Mouse (Mus musculus): ENCODE measurements around the gene Nup107.
A peak's percentile ranks its signal among the peaks of the same experiment; 100 is the strongest.
"Not testable (repeated sequence)": the region's sequence is repeated elsewhere in the genome, so short reads cannot be mapped to it uniquely, and the experiment has no call there.

The Nup107 gene

DNA sequence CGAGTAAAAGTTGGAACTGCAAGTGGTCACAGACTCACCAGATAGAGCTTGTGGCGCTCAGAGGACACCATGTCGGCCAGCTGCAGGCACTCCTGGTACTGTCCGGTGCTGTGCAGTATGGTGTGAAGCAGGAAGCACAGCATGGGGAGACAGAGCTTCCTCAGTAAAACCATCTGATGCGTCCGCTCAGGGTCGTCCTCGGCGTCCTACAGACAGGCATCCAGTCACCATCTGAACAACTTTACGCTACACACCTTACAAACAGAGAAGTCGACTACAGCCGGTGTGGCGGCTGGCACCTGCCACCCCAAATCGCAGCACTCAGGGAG, 41.3 kb downstream of the Nup107 start:
- DNase-seq (ENCODE audit: low spot score in 2 of 2), result no peak

DNA sequence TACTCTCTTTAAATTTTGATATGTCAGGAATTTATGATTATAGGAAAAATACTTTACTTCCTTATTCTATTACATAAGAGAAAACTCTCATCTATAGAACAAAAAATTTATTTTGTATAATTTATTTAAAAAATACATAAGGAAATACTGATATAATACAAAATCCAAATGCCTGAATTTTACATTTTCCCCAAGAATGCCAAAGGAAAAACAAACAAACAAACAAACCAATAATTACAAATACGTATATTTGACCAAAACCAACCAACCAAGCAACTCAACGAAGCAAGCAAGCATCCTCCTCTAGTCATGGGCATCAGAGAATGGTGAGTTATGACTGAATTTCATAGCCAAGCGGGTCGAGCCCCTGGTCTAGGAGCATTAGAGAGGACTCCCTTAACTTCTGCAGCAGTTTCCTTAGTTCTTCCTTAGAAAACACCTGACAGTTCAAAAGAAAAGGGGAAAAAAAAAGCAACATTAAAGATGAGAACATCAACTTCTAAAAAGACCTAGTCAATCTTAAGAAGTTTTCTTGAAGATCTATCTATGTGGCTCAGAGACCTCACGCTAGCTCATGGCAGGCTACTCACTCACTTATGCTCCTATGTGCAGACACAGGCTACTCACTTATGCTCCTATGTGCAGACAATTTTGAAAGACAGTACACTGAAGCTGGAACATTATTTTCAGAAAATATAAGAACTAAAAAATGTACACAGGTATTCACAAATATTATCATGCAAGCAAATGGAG, 41.8 kb downstream of the Nup107 start:
- no peak for DNase-seq (ENCODE audit: low spot score in 2 of 2)

DNA sequence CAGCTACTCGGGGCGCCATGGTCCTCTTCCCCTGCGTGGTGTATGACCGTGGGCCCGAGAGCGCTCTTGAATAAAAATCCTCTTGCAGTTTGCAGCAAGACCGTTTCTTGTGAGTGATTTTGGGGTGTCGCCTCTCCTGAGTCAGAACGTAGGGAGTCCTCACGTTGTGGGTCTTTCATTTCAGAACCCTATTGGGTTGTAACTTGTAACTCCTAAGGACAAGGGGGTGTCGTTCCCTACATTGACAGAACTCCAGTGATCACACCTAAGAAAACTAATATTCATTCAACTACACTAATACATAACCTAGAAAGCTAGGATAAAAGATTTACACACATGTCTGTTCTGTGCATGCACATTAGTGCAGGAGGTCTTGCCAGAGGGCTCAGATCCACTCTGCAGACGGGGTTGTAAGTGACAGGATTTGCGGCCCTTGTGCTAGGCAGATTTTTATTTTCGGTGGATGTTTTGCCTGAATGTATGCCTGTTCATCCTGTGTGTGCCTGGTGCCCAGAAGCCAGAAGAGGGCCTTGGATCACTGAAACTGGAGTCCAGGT, 42.6 kb downstream of the Nup107 start:
- DNase-seq (ENCODE audit: low spot score in 2 of 2), result no peak

DNA sequence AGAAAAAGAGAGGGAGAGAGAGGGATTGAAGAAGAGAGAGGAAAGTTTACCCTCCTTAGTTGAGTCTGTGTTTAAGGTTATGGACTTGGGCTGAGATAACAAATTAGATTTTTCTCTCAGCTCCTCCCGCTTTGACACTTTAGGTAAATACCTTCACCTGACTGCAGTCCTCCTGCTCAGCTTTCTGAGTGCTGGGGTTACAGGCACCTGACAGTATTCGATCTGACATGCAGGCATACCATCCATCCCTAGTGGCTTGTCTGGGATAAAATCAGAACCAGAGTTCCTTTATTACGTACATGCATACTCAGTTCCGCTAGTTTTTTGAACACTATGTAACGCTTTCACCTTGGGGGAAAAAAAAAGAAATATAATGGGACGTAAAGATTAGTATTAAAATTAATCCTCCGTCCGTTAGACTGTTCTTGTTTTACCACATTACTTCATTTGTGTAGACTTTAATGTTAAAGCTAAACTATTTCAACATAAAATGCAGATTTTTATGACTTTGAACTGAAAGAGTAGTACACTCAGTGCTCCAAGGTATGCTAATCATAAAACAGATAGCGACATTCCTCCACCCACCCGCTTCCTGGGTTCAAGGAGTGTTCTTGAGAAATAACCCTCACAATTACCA, 43.3 kb downstream of the Nup107 start:
- DNase-seq (ENCODE audit: low spot score in 2 of 2), result no peak

DNA sequence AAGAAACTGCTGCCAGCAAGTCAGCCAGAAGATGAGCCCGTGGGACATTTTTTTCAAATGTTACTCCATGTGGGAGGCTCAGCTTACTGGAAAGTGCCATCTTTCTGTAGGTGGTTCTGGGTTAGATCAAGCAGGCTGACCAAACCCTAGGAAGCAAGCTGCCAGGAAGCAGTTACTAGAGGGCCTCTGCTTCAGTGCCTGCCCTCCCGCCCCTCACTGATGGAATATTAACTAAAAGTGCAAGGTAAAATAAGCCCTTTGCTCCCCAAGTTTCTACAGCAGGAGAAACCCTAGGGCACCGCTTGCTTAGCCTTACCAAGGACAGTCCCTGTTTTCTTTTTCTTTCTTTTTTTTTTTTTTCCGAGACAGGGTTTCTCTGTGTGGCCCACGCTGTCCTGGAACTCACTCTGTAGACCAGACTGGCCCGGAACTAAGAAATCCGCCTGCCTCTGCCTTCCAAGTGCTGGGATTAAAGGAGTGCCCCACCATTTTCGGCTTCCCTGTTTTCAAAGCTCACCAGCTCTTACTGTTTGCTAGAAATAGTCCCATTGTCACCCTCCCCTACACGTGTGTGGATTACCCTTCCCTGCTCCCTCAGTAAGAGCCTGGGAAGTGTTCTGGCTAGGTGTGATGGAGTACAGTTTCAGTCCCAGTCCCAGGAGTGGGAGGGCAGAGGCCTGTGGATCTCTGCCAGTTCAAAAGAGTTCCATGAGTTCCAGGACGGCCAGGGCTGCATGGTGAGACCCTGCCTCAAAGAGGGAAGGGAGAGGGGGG, 44.0 kb downstream of the Nup107 start:
- DNase-seq (ENCODE audit: low spot score in 2 of 2), result no peak

DNA sequence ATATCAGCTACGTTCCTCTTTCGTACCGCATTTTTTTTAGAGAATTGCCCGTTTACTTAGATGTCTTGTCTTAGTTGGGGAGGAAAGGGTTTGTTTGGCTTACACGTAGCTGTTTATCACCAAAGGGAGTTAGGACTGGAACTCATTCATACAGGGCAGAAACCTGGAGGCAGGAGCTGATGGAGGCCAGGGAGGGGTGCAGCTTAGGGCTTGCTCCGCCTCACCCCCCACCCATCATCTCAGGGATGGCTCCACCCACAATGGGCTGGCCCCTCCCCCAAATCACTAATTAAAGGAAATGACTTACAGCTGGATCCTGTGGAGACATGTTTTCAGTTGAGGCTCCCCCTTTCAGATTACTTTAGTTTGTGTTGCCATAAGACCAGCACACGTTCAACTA, 44.8 kb downstream of the Nup107 start:
- DNase-seq (ENCODE audit: low spot score in 2 of 2), result no peak

DNA sequence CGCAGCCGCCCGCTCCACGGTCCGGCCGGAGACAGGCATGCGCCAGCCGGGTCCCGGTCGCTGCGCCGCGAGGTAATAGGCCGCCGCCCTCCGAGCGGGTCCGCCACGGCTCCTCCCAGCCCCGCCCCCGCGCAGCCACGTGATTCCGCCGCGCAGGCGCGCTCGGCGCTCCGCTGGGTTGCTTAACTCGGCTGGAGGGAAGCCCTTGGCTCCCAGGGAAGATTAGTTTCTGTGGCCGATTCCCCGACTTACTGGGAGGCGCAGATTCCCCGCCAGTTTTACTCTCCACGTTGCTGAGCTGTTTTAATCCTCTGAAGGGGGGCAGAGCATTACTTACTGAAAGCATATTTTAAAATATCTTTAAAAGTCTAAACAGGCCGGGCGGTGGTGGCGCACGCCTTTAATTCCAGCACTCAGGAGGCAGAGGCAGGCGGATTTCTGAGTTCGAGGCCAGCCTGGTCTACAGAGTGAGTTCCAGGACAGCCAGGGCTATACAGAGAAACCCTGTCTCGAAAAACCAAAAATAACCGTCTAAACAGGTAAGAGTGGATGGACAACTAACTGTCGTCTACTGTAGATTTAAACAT, 46.1 kb downstream of the Nup107 start, which contains the start of gene Slc35e3:
Gene Slc35e3, minus strand, starts transcription at position 69 of the 587 bp plus-strand sequence.
- peak; percentile 96 to 97 for DNase-seq (ENCODE audit: low spot score in 2 of 2)

DNA sequence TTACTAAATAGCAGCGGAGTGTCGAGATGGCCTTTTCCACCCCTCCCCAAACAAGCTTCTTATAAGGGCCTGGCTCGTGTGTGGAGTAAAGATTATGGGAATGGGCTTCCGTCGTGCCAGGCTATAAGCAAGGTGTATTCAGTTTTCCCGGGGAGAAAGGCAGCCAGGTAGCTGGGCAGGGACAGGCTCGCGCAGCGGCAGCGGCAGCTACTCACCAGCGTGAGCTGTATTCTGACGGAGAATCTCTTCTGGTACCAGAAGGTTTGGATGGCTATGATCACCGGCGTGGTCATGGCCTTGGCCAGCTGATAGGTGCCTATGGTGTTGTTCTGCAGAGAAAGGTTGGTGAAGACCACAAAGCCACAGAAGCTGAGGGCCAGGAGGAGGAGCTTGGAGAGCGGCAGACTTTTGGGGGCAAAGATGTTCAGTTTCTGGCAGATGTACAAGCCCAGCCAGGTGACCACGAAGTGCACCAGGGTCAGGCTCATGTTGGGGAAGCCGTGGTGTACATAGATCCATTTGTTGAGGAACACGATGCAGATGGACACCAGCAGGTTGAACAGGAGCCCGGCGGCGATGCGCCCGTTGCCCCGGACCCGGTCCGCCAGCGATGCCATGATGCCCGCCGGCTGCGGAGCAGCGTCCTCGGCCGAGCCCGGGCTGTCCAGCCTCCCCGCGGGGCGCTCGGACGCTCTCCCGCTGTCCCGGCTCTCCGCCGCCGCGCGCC, 46.8 kb downstream of the Nup107 start:
- DNase-seq (ENCODE audit: low spot score in 2 of 2), result not testable (repeated sequence)

DNA sequence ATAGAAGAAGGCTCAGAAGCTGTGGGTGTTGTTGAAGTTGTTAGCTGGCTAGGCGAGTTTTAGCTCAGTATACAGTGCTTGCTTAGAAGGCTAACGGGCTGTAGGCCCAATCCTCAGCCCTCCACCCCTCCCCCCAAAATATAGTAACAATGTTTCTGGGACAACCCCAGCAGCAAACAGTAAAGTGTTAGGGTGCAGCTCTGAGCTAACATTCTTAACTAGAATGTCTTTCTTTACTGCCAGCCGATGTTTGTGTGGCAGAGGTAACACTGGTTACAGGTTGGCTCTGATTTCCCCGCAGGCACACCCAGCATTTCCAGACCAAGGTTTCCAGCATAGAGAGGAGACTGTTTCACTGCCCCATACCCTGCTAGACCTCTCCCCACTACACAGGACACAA, 48.6 kb downstream of the Nup107 start:
- DNase-seq (ENCODE audit: low spot score in 2 of 2), result no peak

DNA sequence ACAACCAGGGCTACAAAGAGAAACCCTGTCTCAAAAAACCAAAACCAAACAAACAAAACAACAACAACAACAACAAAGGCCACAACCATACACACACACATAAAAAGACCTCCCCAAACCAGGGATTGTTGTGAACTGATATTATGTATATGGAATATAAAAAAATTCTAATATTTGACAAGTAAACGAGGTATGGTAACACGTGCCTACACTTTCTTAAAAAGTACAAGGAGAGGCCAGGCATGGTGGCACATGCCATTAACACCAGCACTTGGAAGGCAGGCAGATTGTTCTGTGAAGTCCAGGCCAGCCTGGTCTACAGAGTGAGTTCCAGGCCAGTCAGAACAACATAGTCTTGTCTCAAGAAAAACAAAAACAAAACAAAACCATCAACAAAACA, 49.3 kb downstream of the Nup107 start:
- no peak for DNase-seq (ENCODE audit: low spot score in 2 of 2)

DNA sequence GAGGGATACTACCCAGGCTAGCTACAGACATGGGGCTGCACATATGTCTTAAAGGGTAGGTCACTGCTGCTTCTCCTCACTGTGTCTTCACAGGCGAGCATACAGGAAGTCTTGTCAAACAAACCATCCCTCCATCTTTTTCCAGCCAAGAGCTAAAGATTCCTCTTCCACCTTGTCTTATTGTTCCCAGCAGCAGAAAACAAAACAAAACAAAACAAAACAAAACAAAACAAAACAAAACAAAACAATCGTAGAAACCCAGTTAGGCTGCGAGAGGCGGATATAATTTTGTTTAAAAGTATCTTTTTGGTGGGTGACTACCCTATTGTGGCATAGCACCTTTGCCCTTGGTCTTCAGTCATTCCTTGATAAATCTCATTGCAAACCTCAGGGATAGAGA, 49.9 kb downstream of the Nup107 start:
- DNase-seq (ENCODE audit: low spot score in 2 of 2), result no peak

DNA sequence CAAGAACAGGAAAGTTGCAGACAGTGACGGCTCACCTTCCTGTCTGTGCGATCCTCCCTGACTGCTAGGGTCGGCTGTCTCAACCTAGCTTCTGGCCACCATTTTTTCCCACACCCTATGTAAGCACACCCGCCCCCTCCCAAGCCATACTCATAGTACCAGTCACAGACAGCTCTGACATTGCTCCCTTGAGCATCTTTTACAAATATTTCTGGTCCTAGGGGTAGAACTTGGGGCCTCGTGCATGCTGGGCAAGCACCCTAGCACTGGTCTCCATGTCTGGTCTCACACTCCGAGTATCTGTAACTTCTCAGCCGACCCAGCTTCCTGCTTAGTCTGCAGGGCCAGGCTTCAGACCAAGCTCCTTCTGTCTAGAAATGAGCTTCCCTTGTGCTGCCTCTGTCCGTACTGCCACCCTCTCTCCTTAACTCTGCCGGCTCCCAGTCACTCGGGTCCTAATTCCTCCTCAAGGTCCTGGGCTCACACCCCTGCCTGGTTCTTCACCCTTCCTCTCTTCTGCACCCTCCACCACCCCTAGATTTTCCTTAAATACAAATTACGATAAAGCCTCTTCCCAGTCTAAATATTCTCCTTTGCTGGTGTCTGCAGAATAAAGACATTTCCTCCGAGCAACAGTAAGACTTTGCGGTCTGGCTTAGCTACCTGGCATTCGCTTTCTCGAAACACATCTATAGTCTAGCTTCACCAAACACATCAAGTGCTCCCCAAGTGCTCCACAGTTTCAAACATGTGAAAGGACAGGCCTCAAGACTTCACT, 50.6 kb downstream of the Nup107 start:
- no peak for DNase-seq (ENCODE audit: low spot score in 2 of 2)

DNA sequence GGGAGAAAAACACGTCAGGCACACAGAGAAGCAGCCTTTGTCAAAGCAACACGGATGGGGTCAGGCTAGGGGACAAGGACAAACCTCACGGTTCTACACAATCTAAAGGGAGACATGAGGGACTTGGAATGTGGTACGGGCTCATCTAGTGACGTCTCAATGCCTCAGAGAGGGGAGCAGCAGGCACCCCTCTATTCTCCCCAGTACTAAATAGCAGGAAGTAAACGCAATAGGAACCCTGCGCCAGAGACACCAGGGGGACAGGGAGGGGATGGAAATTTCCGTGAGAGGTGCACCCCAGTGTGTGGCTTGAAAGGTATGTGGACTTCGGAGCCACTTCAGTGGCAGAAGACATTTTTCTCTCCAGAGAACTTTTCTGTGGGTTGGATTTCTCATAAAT, 51.6 kb downstream of the Nup107 start:
- DNase-seq (ENCODE audit: low spot score in 2 of 2), result no peak

DNA sequence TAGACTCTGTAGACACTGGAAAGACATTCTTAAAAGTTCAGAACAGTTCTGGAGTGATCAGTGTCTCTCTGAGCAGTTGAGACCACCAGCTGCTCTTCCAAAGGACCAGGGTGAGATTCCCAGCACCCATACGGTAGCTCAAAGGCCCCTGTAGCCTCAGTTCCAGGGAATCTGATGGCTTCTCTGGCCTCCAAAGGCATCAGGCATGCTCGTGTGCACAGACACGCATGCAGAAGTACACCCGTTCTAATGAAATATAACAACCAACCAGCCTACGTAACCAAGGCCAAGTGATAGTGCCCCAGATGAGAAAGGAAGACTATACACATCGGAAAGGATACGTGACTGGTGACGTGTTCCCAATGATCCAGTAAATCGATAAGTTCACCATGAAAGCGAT, 52.3 kb downstream of the Nup107 start:
- DNase-seq (ENCODE audit: low spot score in 2 of 2), result no peak

DNA sequence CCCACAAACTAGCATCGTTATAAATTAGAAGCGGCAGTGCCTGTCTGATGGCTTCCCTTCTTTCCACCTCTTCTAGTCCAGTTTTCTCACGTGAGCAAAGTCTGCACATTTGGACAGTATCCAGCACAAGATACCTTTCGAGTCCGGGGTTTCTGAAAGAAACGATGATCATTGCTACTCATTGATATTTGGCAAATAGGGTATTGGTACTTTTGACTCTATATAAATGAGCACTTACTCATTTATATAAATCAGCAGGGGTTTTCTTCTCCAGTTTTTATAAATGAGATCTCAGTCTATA, 52.9 kb downstream of the Nup107 start:
- DNase-seq (ENCODE audit: low spot score in 2 of 2), result no peak

DNA sequence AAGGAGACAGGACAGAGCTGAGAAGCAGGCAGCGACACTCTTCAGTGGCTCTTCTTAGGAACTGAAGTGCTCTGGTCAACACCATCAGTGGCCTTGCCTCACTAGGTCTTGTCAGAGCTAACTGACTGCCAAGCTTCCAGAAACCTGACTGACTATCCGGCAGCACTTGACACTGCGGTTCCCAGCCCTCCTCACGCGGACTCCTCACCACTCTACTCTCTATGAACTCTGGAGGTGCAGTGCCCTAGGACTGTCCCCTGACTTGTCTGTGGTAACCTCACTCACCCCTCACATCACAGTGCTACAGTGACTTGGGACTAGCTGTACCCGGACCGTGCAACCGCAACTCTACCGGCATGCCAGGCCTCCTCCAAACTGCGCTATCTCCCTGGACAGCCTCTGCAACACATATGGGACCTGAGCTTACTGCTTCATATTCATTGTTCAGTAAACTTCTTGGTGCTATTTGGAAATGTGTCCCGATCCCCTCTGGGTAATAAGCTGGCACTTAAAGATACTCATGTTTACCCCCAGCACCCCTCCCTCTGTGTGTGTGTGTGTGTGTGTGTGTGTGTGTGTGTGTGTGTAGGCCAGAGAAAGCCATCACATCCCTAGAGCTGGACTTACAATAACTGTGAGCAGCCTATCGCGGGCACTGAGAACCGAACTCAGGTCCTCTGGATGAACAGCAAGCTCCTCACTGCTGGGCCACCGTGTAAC, 53.4 kb downstream of the Nup107 start:
- DNase-seq (ENCODE audit: low spot score in 2 of 2), result no peak

DNA sequence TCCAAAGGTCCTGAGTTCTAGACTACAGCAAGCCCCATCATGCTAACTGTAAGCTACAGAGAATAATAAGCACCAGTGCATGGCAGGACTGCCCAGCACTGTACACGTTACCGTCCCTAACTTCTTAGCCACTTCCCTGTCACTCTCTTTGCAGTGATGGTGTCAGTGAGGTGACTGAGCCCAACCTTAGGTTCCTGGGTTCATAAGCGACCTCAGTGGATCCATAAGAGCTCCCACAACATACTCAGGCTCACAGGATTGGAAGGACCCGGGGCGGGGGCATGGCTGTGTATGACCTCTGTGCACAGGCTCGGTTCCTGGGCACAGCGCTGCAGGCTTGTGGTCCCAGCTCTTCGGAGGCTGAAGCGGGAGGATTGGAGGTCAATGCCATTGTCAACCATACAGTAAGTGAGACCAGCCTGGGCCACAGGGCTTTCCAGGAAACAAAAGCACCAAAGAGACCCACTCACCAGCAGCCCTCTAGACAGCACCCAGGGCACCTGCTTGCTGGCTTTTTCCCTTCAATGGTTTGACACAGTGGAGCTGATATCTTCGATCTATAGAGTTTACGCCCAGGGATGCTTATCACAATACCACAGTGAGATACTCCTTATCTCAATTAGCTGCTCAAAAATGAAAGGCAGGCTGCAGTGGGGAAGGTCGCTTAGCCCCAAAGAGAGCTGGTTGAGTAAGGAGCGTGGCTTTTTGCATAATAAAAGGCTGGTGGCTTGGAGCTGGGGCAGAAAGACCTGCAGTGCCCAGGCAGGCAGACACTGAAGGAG, 54.2 kb downstream of the Nup107 start:
- no peak for DNase-seq (ENCODE audit: low spot score in 2 of 2)

DNA sequence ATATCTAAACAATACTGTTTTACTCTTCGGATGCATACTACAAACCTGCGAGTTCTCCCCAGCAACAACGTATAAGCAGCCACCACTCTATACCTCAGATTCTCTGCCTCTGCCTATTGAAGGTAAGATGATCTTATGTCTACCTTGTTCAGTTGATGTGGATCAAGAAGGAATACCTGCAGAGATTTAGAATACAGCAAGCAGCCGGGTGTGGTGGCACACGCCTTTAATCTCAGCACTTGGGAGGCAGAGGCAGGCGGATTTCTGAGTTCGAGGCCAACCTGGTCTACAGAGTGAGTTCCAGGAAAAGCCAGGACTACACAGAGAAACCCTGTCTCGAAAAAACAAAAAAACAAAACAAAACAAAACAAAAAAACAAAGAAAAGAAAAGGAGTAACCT, 55.0 kb downstream of the Nup107 start:
- not testable (repeated sequence) for DNase-seq (ENCODE audit: low spot score in 2 of 2)

DNA sequence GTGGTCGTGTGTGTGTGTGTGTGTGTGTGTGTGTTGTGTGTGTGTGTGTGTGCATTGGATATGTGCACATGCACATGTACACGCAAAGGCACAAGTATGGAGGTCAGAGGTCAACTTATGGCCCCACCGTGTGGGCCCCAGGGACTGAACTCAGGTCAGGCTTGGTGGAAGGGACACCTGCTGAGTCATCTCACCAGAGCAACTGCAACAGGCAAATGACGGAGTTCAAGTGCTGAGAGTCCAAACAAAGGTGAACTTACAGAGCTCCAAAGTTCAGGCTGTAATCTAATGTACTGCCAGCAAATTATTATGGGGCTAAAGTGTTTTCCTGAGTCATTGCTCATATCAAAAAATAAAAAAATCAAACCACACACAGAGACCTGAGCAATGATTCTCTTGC, 55.4 kb downstream of the Nup107 start:
- DNase-seq (ENCODE audit: low spot score in 2 of 2), result no peak

DNA sequence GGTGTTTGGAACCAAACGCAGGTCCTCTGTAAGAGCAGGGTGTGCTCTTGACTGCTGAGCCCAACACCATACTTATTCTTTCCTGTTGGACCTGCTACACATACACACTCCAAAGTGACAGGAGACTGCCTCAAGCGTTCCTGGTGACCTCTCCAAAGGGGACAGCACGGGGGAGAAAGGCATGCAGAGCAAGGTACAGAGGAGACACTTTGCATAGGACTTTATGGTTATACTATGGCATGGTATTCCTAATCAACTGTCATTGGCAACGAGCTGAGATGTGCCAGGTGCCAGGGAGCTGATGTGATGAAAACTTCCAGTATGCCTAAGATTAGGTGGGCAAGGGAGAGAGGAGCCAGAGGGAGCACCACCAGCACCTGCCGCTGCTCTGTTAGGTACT, 55.9 kb downstream of the Nup107 start:
- no peak for DNase-seq (ENCODE audit: low spot score in 2 of 2)
